Mouse (Mus musculus) retina, adult 2 months (tissue): ENCODE measurements around the gene Capza3.

Experiments used
- DNase-seq: peaks from one replicate; pipeline ENCODE4 v3.0.0-alpha.2; 2012; ENCODE audit warnings: low read depth, low spot score

The Capza3 gene

GRCm38 (mm10) chr6:140040952-140041351, at the start of gene Capza3:
Gene Capza3 (plus strand): TSS chr6:140041252.
- no peak for DNase-seq

- no peak for DNase-seq
Observed at GRCm38 (mm10) chr6:140005181-140005580, 35.9 kb upstream of the Capza3 start.

GRCm38 (mm10) chr6:140024404-140024803, 16.6 kb upstream of the Capza3 start:
- DNase-seq = no peak

- no peak for DNase-seq
Observed at GRCm38 (mm10) chr6:140041357-140041756, 305 bp downstream of the Capza3 start, which contains the start of gene Plcz1. Gene Plcz1 (minus strand): TSS chr6:140041457.

GRCm38 (mm10) chr6:140051476-140051875, 10.4 kb downstream of the Capza3 start:
- DNase-seq = no peak

- DNase-seq = no peak
Observed at GRCm38 (mm10) chr6:140054271-140054928, 13.3 kb downstream of the Capza3 start.

- no peak for DNase-seq
Observed at GRCm38 (mm10) chr6:140069177-140069576, 28.1 kb downstream of the Capza3 start.

GRCm38 (mm10) chr6:140080933-140081332, 39.9 kb downstream of the Capza3 start:
- DNase-seq = no peak

- DNase-seq = no peak
Observed at GRCm38 (mm10) chr6:140081739-140082138, 40.7 kb downstream of the Capza3 start.

- DNase-seq = no peak
Observed at GRCm38 (mm10) chr6:140089855-140090254, 48.8 kb downstream of the Capza3 start.
